Comparison of ENCODE assay signal across 20 mouse cellular contexts in the genomic region with DNA sequence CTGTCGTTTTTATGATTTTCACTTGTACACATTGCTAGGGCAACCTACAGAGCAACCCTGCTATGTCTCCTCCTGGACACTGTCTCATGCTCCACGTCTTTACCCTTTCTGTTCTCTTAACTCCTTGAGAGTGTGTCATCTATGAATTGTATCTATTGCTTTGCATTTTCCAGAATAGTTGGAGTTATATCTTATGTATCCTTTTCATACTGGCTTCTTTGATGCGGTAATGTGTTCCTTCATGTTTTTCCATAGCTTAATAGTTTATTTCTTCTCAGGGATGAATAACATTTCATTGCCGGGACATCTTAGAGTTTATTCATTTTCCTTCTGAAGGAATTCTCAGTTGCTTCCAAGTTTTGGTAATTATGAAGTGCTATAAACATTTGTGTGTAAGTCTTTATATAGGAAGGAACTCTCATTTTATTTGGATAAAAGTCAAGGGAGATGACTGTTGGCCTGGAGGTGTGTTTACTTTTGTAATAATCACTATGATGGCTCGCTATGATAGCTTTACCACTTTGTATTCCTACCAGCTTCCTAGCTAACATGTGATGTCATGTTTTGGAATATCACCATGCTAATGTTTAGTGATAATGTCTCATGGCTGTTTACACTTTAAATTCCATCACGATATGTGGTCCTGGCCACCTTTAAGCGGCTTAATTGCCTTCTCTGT. TPM values are rescaled to one million over a fixed set of nuclear protein-coding genes. Genes with fewer than 3 reads are reported as not detected.
"Had no signal": no experiment of that assay in that cellular context is flagged by ENCODE, and none has a peak within 500 bp of the region (broad histone marks: within the 10 kb centered on the region; RNA-seq: fewer than 3 reads in every experiment).

No protein-coding gene starts in this region.

- H3K27me3 ChIP-seq: limb, embryonic 15.5 days; liver, embryonic 12.5 days; midbrain, embryonic 12.5 days; neural tube, embryonic 13.5 days; neural tube, embryonic 15.5 days had no signal

- H3K36me3 ChIP-seq: limb, embryonic 15.5 days; liver, embryonic 12.5 days; midbrain, embryonic 10.5 days; midbrain, embryonic 12.5 days; neural tube, embryonic 13.5 days; neural tube, embryonic 15.5 days had no signal

- DNase-seq: lung, postnatal 36 days; midbrain, embryonic 14.5 days; retina, postnatal 1 day; right cerebral cortex, adult 18-20 months; right cerebral cortex, postnatal 25 days; right cerebral cortex, postnatal 4 days; spleen, adult 18-20 months; thymus, adult 18-20 months; thymus, postnatal 14 days; thymus, postnatal 36 days had no signal

- H3K9ac ChIP-seq: limb, embryonic 15.5 days; liver, embryonic 12.5 days; liver, embryonic 14.5 days; midbrain, embryonic 12.5 days; neural tube, embryonic 13.5 days; neural tube, embryonic 15.5 days had no signal

- H3K4me1 ChIP-seq: liver, embryonic 12.5 days; midbrain, embryonic 10.5 days; midbrain, embryonic 12.5 days had no signal

- H3K4me3 ChIP-seq: limb, embryonic 15.5 days; liver, embryonic 12.5 days; midbrain, embryonic 10.5 days; midbrain, embryonic 12.5 days; myocyte; neural tube, embryonic 13.5 days; neural tube, embryonic 15.5 days had no signal

- H3K27ac ChIP-seq: limb, embryonic 15.5 days; liver, embryonic 12.5 days; liver, embryonic 14.5 days; midbrain, embryonic 10.5 days; midbrain, embryonic 12.5 days; neural tube, embryonic 13.5 days; neural tube, embryonic 15.5 days had no signal

- H3K9me3 ChIP-seq: limb, embryonic 15.5 days; liver, embryonic 12.5 days; midbrain, embryonic 10.5 days; midbrain, embryonic 12.5 days; neural tube, embryonic 13.5 days; neural tube, embryonic 15.5 days had no signal

- H3K4me2 ChIP-seq: limb, embryonic 15.5 days; liver, embryonic 12.5 days; midbrain, embryonic 12.5 days; neural tube, embryonic 13.5 days; neural tube, embryonic 15.5 days had no signal

- ATAC-seq: liver, embryonic 12.5 days; midbrain, embryonic 16.5 days had no signal

RNA-seq across cellular contexts. Expression of a gene that starts 31.2 kb away (rescaled TPM):
- polyA plus RNA-seq: stomach, embryonic 14.5 days had no signal
